Mouse (Mus musculus): ENCODE data around the gene Hook2.

The Hook2 gene

DNA sequence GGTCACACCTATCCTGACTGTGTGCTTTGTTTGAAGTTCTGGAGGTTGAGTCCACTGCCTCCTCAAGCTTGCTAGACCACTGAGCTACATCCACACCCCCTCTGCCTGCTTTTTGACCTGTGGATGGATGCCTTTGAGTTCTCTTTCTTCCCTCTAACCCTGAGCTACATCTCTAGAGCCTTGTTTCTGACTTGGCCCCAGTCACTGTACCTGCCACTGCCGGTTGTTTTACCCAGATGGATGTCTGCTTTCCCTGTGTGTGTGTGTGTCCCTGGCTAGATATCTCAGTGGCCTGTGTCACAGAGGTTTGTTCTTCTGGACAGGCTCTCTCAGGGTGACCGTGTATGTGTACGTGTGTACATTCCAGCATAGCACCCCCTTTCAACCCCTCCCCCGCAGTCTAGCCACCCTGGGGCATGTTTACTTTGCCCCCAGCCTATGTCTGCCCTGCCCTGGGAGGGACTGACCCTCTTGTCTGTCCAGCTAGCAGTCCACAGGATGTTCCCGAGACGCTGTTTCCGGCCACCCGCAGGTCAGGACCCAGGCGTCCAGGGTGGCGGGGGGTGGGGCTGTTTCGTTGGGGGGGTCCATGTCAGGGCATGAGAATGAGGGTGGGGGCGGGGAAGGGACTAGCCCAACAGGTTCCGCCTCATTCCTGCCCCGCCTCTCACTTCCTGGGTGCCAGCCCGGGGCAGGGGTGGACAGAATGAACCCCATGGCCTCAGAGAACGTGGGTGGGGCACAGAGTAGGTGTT is 5.9 kb upstream of the Hook2 start:
- in situ Hi-C loops (cut with MboI; ENCODE audit: low pct_unique_long_range_greater_than_20kb in 1 of 2, low sequenced_read_pairs in 2 of 2, unreplicated experiment in 1 of 2), result no loop called here

DNA sequence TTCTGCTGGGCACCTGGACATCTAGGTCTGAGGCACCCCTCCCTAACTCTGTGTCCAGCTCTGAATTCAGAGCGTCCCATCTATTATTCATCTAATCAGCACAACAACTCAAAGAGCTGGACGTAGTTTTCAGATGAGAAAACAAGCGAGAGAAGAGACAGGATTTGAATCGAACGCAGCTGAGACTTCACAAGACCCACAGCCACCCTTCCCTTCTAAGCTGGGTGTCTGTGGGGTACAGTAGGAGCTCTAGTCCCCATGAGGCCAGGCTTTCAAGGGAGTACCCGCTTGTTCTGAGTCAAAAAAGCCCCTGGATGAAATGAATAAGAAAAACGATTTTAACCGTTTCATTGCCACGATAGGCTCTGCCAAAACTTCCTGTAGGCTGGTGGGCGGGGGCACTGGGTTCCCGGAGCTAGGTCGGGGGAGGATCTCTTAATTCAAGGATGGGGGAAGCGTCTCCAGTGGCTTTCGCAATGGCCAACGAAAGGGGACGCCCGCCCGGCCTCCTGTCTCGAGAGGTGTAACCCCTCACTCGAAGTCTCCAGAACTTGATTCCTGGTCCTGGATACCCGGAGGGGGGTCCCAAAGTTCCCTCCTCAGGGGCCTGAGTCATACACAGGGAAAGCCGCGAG is 5.2 kb upstream of the Hook2 start:
- in situ Hi-C loops (cut with MboI; ENCODE audit: low pct_unique_long_range_greater_than_20kb in 1 of 2, low sequenced_read_pairs in 2 of 2, unreplicated experiment in 1 of 2), result no loop called here

DNA sequence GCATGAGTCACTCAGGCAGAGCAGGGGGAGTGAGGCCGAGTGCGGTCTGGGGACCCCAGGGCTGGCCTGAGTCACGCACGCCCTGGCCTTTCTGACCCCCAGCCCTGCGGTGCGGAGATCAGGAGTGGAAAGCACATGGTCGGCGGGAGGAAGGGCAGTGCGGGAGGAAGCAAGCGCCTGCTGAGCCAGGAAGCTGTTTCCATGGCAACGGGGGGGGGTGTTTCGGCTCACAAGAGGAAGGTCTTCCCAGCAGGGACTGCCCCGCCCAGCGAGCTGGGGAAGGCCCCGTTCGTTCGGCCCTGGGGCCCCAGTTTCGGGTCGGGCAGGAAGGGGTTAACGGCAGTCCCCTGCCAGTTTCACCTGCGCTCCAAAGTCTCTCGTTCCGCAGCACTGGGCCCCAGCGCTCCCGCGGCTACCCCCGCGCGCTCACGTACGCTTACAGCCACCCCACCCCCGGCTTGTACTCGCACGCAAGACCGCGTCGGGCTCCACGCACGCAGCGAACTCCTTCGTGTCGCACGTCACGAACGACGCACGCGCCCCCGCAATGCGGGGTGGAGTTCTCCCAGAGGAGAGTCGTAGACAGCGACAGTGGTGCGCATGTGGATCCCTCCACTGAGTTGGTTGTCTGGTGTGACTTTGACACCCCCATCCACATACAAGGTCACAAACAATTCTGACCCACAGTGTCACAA is 4.6 kb upstream of the Hook2 start:
- in situ Hi-C loops (cut with MboI; ENCODE audit: low pct_unique_long_range_greater_than_20kb in 1 of 2, low sequenced_read_pairs in 2 of 2, unreplicated experiment in 1 of 2), result no loop called here

DNA sequence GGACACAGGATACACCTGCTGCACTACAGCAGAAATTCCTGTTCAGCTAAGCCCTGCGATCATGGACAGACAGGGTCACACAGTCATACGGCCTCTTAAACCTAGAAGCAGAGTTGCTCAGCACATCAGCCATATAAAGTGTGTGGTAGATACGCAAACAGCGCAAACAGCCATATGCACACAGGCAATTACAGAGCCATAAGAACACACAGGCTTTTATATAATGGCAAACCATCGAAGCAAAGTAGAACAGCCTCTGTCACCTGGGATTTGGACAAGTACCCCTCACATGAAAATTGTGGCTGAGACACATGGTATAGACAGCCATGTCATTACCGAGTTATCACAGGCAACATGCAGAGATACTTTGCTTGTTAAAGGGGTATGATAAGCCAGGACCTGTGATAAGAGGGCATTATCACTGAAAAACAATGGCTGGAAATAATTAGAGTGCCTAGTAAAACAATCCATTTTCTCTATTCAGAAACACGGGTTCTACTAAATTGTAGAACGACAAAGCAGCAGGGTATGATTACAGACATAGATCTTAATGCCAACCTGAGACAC is 3.9 kb upstream of the Hook2 start:
- in situ Hi-C loops (cut with MboI; ENCODE audit: low pct_unique_long_range_greater_than_20kb in 1 of 2, low sequenced_read_pairs in 2 of 2, unreplicated experiment in 1 of 2), result no loop called here

DNA sequence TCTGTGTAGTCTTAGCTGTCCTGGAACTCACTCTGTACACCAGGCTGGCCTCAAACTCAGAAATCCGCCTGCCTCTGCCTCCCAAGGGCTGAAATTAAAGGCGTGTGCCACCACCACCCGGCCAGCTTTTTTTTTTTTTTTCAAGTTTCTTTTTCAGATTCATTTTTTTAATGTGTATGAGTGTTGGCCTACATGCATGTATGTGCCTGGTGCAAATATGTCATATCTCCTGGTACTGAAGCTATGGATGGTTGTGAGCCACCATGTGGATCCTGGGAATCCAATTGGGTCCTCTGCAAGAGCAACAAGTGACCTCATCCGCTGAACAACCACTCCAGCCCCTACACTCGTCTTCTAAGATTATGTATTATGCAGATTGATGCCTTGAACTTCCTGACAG is 3.0 kb upstream of the Hook2 start:
- in situ Hi-C loops (cut with MboI; ENCODE audit: low pct_unique_long_range_greater_than_20kb in 1 of 2, low sequenced_read_pairs in 2 of 2, unreplicated experiment in 1 of 2), result no loop called here

DNA sequence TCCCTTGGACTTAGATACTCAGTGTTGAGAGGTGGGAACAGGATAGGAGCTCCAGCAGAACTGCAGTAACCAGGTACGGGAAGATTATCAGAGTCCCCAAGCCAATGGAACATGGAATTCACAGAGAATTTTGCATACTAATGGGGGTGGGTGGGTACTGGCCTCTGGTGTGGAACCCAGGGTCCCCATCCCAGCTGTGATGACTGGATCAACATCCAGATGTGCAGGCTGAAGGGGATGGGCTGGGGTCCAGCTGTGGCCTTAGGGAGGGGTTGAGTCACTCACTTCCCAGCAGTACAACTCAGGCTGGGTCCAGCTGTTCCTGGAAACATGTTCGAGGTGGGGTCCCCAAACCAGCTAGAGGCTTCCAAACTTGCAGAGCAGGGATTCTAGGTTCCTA is 2.5 kb upstream of the Hook2 start:
- in situ Hi-C loops (cut with MboI; ENCODE audit: low pct_unique_long_range_greater_than_20kb in 1 of 2, low sequenced_read_pairs in 2 of 2, unreplicated experiment in 1 of 2), result no loop called here

DNA sequence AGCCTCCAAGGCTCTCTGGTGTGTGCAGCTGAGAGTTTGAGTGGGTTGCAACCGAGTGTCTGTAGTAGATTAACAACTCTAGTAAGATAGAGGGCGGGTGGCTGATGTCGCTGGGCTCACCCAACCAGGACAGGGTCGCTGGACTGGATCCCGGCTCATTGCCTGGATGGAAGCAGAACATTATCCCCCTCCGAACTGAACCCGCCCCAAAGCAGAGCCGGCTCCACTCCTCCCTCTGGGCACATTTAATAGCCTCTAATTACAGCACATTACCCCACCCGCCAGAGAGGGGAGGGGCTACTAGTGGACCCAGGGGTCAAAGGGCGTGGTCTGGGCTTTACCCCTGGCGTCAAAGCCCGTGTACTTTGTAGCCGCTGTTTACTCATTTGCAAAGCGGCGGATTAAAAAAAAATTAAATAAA is 1.1 kb upstream of the Hook2 start:
- in situ Hi-C loops (cut with MboI; ENCODE audit: low pct_unique_long_range_greater_than_20kb in 1 of 2, low sequenced_read_pairs in 2 of 2, unreplicated experiment in 1 of 2), result no loop called here

DNA sequence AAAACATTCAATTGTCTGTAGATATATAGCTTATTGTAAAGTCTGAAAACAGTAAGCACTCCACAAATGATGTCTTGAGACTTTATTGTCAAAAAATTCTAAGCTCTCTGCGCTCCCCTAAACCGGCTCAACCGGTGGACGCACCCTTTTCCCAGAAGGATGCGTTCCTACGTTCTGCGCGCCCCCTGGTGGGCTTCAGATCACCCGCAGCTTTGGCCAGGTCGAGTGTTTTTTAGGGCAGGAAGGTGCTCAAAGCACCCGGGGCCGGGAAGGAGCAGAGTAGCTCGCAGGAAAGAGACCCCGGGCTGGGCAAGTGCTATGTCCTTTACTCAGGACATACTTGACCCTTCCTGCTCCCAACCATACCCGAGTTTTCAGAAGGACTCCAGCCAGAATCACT is 593 bp upstream of the Hook2 start:
- in situ Hi-C loops (cut with MboI; ENCODE audit: low pct_unique_long_range_greater_than_20kb in 1 of 2, low sequenced_read_pairs in 2 of 2, unreplicated experiment in 1 of 2), result no loop called here

DNA sequence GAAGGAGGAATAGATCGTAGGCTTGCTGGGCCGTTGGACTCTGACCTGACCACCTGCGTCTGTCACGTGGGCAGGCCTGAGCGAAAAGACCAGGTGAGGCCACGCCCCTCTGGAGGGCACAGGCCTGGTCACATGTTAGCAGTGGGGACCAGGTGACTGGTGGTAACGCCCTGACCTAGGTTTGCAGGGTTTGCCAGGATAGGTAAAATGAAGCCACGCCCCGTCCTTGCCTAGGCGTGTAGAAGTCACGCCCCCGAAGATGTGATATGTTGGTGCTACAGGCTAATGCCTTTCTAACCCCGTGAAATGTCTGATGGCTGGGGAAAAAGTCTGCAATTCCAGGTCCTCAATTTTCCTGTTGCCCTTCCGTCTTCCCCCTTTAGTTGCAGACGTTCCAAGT is 433 bp downstream of the Hook2 start:
- in situ Hi-C loops (cut with MboI; ENCODE audit: low pct_unique_long_range_greater_than_20kb in 1 of 2, low sequenced_read_pairs in 2 of 2, unreplicated experiment in 1 of 2), result no loop called here

DNA sequence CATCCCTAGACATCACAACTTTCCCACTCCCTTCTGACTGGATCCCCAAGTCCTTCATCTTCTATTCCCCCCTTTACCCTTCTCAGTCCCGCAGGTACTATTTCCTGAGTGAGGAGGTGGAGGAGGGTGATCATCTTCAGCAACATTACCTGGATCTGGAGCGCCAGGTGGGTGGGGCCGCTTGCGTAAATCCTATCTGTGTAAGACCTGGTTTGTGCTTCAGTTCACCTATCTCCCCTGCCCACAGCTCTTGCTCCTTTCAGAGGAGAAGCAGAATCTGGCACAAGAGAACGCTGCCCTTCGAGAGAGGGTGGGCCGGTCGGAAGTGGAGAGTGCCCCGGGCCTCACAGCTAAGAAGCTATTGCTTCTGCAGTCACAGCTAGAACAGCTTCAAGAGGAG is 4.0 kb downstream of the Hook2 start:
- in situ Hi-C loops (cut with MboI; ENCODE audit: low pct_unique_long_range_greater_than_20kb in 1 of 2, low sequenced_read_pairs in 2 of 2, unreplicated experiment in 1 of 2), result no loop called here

DNA sequence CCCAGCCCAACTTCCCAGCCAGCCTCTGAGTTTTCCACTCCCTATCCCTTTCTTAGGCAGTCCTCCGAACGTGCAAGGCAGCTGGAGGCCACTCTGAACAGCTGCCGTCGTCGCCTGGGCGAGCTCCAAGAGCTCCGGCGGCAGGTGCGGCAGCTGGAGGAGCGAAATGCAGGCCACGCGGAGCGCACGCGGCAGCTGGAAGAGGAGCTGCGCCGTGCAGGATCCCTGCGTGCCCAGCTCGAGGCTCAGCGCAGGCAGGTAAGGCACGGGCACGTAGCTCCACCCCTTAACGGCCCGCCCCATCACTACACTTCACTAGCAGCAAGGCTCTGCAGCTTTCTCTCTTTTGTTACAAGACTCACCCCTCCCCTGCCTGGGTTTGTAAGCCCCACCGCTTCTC is 5.3 kb downstream of the Hook2 start:
- in situ Hi-C loops (cut with MboI; ENCODE audit: low pct_unique_long_range_greater_than_20kb in 1 of 2, low sequenced_read_pairs in 2 of 2, unreplicated experiment in 1 of 2), result no loop called here

DNA sequence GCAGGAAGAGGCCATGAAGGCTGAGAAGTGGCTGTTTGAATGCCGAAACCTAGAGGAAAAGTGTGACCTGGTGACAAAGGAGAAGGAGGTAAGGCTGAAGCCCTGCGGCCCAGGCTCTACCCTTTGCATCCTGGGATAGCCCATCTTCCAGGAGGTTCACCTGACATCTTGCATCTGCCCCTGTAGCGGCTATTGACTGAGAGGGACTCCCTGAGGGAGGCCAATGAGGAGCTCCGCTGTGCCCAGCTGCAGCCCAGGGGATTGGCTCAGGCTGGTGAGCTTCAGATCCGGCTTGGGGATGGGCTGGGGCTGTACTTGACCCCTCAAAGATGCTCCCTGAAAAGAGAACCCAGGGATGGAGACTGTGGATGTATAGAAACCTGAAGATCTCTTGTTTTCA is 6.6 kb downstream of the Hook2 start:
- in situ Hi-C loops (cut with MboI; ENCODE audit: low pct_unique_long_range_greater_than_20kb in 1 of 2, low sequenced_read_pairs in 2 of 2, unreplicated experiment in 1 of 2), result no loop called here

DNA sequence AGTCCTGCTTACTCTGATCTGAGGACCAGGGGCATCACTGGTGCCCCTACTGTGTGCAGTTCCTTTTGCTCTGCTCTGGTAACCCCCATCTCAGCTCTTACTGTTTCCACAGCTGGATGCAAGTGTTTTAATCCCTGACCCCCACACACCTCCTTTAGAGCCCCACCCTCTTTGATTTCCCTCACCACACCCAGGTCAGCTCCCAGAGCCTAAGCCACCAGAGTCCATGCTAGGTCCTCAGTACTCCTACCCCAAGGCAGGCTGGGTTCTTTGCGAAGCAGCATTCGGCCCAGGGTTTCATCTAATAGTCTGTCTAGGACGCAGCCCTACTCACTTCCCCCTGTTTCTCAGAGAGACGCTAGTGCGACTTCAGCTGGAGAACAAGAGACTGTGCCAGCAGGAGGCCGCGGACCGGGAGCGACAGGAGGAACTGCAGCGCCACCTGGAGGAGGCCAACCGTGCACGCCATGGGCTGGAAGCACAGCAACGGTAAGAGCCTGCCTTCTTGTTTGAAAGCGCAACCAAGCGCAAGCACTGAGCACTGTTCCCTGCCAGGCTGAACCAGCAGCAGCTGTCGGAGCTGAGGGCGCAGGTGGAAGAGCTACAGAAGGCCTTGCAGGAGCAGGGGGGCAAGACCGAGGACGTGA is 7.4 kb downstream of the Hook2 start:
- in situ Hi-C loops (cut with MboI; ENCODE audit: low pct_unique_long_range_greater_than_20kb in 1 of 2, low sequenced_read_pairs in 2 of 2, unreplicated experiment in 1 of 2), result no loop called here

DNA sequence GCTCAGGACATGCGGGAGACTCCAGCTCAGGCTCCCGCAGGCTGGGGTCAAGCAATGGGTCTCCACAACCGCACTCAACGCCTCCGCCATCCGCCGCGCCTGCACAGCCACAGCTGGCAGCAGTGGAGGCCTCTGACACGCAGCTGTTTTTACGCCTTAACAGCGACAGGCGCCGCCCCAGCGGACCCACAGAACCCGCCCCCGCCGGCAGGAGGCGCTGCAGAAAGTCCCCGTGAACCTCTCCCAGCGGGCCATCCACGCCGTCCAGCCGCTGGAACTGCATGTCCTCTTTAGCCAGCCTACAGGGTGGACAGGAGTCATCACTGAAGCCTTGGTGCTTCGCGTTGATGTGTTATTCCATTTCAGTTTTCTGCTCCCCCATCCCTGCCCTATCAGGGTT is 17.3 kb downstream of the Hook2 start:
- in situ Hi-C loops (cut with MboI; ENCODE audit: low pct_unique_long_range_greater_than_20kb in 1 of 2, low sequenced_read_pairs in 2 of 2, unreplicated experiment in 1 of 2), result no loop called here

DNA sequence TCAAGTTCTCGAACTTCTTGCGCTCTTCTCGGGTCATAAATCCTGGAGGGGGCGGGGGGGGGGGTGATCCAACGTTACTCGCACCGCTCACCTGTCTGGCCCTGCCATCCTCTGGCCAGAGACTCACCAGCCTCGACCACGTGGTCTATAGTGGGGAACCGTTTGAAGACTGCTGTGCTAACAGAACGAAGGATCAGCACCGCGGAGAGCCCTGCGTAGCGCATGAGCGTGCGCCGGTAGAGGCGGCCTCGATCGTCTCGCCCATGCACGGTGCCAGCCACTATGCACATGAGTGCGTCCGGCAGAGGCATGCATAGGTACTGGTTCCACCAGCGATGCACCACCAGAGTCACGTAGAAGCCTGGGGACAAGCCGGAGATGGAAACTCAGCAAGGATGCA is 20.8 kb downstream of the Hook2 start:
- in situ Hi-C loops (cut with MboI; ENCODE audit: low pct_unique_long_range_greater_than_20kb in 1 of 2, low sequenced_read_pairs in 2 of 2, unreplicated experiment in 1 of 2), result no loop called here

DNA sequence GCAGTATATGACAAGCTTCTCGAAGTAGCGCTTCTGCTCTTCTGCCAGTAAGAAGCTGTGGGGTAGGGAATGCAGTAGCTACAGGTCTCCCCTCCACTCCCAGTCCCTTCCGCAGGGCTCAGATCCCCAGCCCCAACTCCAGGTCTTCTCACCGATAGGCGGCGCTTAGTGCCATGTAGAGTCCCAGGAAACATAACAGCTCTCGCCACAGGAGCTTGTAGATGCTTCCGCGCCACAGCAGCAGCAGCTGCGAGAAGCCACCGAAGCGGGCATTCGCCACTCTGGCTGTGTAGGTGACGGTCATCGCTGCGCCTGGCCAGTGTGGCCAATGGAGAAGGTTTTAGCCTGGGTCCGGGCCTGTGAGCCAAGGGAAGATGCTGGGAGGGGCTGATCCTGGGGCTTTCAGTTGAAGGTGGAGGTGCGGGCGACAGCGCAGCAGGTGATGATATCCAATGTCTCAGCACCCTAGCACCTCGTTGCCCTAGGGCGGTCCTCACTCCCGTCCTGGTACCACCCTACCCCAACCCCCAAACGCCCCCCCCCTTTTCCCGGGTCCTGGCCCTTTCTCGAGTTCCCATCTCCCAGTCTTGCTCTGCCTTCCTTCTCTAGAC is 22.9 kb downstream of the Hook2 start:
- in situ Hi-C loops (cut with MboI; ENCODE audit: low pct_unique_long_range_greater_than_20kb in 1 of 2, low sequenced_read_pairs in 2 of 2, unreplicated experiment in 1 of 2), result no loop called here

DNA sequence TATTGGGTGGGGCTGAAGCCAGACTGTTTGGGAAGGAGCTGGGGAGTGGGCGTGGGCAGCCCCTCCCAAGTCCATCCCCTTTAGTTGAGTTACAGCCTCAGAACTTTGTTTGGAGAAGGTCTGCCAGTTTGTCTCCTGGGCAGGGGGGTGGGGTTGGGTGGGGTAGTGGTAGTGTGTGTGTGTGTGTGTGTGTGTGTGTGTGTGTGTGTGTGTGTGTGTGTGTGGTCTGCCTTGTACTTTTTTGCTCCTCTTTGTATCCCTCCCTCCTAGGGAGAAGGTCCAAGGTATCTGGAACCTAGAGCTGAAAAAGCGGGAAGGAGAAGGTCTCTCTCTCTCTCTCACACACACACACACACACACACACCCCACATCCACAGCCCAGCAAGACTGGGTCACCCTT is 24.0 kb downstream of the Hook2 start, which contains the start of gene Best2:
TSS of gene Best2 (minus strand) at position 101 of the 400 bp plus-strand sequence.
- in situ Hi-C loops (cut with MboI; ENCODE audit: low pct_unique_long_range_greater_than_20kb in 1 of 2, low sequenced_read_pairs in 2 of 2, unreplicated experiment in 1 of 2), result no loop called here

DNA sequence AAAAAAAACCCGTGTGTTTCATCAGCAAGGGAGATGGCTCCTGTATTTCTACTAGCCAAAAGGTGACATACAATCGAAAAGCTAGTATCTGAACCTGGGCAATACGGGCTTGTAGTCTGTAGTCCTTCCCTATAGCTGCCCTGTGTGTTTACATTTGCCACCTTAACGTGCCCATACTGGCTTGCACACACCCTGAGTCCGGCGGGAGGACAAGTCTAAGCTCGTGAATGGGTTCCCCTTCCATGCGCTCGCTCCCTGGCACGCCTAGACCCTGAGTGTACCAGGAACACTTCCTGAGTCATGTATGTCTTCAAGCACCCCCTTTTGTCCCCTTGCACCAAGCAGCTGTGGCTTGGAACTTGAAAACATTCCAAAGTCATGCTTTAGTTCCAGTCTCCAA is 26.3 kb downstream of the Hook2 start:
- in situ Hi-C loops (cut with MboI; ENCODE audit: low pct_unique_long_range_greater_than_20kb in 1 of 2, low sequenced_read_pairs in 2 of 2, unreplicated experiment in 1 of 2), result no loop called here

DNA sequence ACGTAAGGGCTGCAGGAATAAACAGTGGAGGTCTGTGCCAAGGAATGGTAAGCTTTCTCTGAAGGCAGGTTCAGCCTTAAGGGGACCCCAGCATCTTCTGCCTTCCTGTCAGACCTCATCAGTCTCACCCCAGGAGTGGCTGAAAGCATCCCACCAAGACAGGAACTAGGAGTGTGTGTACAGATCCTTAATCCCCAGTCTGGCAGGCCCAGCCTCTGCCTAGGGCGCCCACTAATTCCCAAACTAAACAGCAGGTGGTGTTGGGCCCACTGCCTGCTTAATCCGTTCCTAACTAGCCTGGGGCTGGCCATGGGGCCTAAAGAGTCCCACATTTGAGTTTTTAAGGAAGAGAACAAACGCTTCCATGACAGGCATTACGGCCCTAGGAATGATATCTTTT is 26.8 kb downstream of the Hook2 start:
- in situ Hi-C loops (cut with MboI; ENCODE audit: low pct_unique_long_range_greater_than_20kb in 1 of 2, low sequenced_read_pairs in 2 of 2, unreplicated experiment in 1 of 2), result no loop called here

All from mouse embryonic stem cell (cell line).